Mouse (Mus musculus) gastrocnemius, adult 2 months (tissue): ENCODE data around the gene Cobll1. TPM values are rescaled to one million over a fixed set of nuclear protein-coding genes. Genes with fewer than 3 reads are reported as not detected.
A peak's percentile ranks its signal among the peaks of the same experiment; 100 is the strongest.

Source experiments
- DNase-seq: peaks from one replicate; pipeline ENCODE4 v3.0.0; 2022
- H3K27ac ChIP-seq: fragments of 200-600 bp; 2 replicates; pipeline ENCODE4 v1.8.1; 2022; ENCODE audit warnings: mild to moderate bottlenecking
- H3K4me3 ChIP-seq: fragments of 200-600 bp; 2 replicates; pipeline ENCODE4 v1.8.1; 2022; ENCODE audit warnings: mild to moderate bottlenecking, moderate library complexity
- CTCF ChIP-seq: fragments of 200-600 bp; IDR thresholded peaks from 2 replicates; pipeline ENCODE4 v1.8.1; 2022; ENCODE audit warnings: antibody characterized with exemption, mild to moderate bottlenecking, moderate library complexity
- intact Hi-C: fragments of 180-260 bp; cut with DNase I; formaldehyde crosslinking; loops from one replicate; pipeline ENCODE4 v1.15.1; 2025
- total RNA-seq, 2 experiments: library from RNA; stranded (reverse); gene quantifications; 2 replicates each; pipeline ENCODE4 v1.2.3; 2021

Gene Cobll1
- total RNA-seq, 2 experiments from 2014 or later: 4.4 to 5.7 TPM

GRCm38 (mm10) chr2:65260400-65260799 is 21.2 kb upstream of the Cobll1 start:
- TF ChIP-seq CTCF: no peak
- H3K4me3 ChIP-seq: no peak overlapping the region
- no peak for DNase-seq
- H3K27ac ChIP-seq: no peak overlapping the region
- intact Hi-C loops: no loop called here

- intact Hi-C loops: no loop called here
- TF ChIP-seq CTCF: no peak
- H3K27ac ChIP-seq: no peak overlapping the region
- no peak overlapping the region for H3K4me3 ChIP-seq
- DNase-seq: no peak
Observed at GRCm38 (mm10) chr2:65257446-65257845, 18.2 kb upstream of the Cobll1 start.

GRCm38 (mm10) chr2:65256494-65257254 is 17.5 kb upstream of the Cobll1 start:
- no peak overlapping the region for H3K27ac ChIP-seq
- intact Hi-C loops: no loop called here
- DNase-seq: no peak
- TF ChIP-seq CTCF: no peak
- H3K4me3 ChIP-seq: no peak overlapping the region

DNA sequence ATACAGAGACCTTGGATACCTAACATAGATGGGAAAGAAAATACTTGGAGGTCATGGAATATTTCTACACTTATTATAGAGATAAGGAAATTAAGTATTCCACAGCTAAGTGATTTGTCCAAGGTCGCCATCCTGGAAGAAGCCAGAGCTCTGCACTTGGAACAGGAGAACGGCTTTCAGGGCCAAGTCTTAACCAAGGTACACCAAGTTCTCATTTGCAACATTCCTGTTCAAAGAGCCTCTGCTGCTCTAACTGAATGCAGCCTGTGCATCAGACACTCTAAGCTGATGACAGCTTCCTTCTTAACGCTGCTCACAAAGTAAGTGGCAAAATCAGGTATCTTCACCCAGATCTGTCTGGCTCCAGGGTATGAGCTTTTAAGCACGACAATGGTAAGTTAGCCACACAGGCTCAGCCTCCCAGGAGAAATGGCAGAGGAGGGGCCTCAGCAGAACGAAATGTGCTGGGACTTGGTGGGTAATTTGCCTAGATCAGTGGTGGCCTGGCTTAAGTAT is 11.4 kb upstream of the Cobll1 start:
- TF ChIP-seq CTCF: no peak
- intact Hi-C loops: no loop called here
- no peak overlapping the region for H3K27ac ChIP-seq
- DNase-seq: no peak
- H3K4me3 ChIP-seq: no peak overlapping the region

DNA sequence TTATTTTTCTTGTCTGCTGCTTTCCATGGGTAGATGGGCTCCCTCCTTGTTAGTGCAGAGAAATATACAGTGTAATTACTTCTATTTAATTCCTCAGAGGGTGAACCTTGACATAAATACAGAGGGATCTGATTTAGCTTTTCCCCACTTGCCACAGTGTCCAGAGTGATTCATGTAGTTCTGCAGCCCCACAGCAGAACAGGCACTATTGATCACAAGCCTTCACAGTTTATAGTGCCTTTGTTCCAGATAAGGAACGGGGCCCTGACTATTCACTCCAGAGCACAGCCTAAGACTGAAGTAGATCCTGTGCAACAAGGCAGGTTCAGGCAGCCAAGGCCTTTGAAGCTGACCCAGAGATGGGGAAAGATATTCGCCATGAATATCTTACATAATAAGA is 10.4 kb upstream of the Cobll1 start:
- intact Hi-C loops: no loop called here
- no peak overlapping the region for H3K4me3 ChIP-seq
- no peak for DNase-seq
- TF ChIP-seq CTCF: no peak
- H3K27ac ChIP-seq: no peak overlapping the region

- DNase-seq: no peak
- intact Hi-C loops: no loop called here
- Histone ChIP-seq H3K27ac (no peak overlapping the region), H3K4me3 (no peak overlapping the region)
- TF ChIP-seq CTCF: no peak
Observed at GRCm38 (mm10) chr2:65240173-65240745, 1.1 kb upstream of the Cobll1 start.

- intact Hi-C loops: loop anchor here (5.0 kb wide), 1 partner anchor 91 kb away; no protein-coding TSS in a partner anchor
- DNase-seq: peak; percentile 91
- Histone ChIP-seq H3K4me3 (peak overlapping the region; percentile 93), H3K27ac (peak overlapping the region; percentile 87)
- peak; percentile 39 for TF ChIP-seq CTCF
Observed at GRCm38 (mm10) chr2:65238171-65238963, 836 bp downstream of the Cobll1 start.

DNA sequence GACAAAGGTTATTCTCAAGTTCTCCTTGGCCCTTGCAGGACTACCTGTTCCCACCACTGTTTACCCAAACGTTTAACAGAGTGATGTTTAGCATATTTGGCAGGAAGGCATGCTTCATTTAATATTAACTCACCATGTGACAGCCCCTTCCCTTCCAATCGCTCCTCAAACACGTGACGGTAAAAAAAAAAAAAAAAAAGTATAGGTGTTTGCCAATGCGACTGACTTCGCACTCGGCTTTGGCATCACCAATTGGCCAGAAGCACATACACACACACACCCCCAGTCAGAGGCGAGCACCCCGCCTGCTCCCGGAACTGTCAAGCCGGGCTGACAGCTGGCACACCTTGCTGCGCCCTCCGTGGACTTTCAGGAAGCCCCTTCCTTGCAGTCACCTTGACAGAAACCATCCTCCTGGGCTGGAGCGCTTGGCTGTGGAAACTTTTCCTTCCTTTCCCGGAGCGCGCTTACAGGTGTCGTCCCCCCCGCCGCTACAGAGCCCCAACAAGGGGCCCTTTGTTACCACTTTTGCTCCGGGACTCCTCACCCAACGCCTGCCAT is 1.5 kb downstream of the Cobll1 start:
- DNase-seq: peak; percentile 39
- peak overlapping the region; percentile 87 for H3K27ac ChIP-seq
- intact Hi-C loops: loop anchor here (5.0 kb wide), 1 partner anchor 90 kb away; no protein-coding TSS in a partner anchor
- TF ChIP-seq CTCF: no peak
- peak overlapping the region; percentile 93 for H3K4me3 ChIP-seq

- no peak for TF ChIP-seq CTCF
- no peak for DNase-seq
- intact Hi-C loops: loop anchor here (5.0 kb wide), 1 partner anchor 90 kb away; no protein-coding TSS in a partner anchor
- peak overlapping the region; percentile 87 for H3K27ac ChIP-seq
- H3K4me3 ChIP-seq: peak overlapping the region; percentile 93
Observed at GRCm38 (mm10) chr2:65237116-65237515, 2.1 kb downstream of the Cobll1 start.

DNA sequence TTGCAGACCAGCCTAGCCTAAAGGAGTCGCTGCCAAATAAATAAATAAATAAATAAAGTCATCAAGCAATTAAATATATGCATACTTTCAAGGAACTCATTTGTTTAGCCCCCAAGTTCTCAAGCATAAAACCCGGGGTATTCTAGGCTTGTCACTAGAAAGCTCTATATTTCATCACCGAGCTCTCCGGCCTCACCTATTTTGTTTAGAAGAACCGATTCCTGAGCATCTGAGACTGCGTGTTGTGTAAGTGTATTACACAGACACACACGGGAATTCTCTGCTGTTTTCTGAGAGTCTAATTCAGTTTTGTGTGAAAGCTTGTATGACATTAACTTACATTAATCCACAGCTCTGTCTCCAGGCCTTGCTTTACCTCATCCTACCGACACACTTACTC is 2.6 kb downstream of the Cobll1 start:
- intact Hi-C loops: loop anchor here (5.0 kb wide), 1 partner anchor 89 kb away; no protein-coding TSS in a partner anchor
- H3K27ac ChIP-seq: peak overlapping the region; percentile 87
- TF ChIP-seq CTCF: no peak
- H3K4me3 ChIP-seq: peak overlapping the region; percentile 93
- DNase-seq: no peak

DNA sequence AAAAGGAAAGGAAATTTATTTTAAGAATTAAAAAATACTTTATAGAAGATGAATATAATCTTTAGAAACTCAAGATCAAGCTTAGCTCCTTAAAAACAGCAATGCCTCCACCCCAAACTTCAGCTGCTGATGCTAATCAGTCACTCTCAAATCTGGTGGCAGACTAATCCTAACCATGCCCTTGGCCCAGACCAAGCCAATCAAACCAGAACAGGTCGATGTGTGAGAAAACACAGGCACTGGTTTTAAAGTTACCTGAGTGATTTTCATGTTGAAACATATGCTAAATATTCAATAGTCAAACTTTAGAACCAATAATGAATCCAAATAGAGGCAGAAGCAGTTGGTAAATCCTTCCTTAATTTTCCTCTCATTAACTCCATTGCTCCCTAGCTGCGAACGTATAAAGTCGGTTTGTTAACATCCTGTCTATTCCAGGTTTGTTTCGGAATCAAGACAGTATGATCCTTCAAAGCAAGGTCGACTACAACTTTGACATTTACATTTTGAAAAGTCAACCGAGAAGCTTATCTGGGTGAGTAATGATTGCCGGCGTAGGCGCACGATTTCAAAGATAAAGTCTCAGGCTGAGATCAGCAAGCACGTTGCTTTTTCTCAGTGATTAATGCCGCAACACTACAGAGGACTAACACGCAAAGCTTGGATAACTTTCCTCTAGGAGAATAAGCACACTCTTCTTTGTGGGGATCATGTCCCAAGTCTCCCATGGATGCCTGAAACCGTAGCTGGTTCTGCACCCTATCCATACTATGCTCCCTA is 6.3 kb downstream of the Cobll1 start:
- Histone ChIP-seq H3K4me3 (no peak overlapping the region), H3K27ac (no peak overlapping the region)
- intact Hi-C loops: no loop called here
- TF ChIP-seq CTCF: no peak
- no peak for DNase-seq

DNA sequence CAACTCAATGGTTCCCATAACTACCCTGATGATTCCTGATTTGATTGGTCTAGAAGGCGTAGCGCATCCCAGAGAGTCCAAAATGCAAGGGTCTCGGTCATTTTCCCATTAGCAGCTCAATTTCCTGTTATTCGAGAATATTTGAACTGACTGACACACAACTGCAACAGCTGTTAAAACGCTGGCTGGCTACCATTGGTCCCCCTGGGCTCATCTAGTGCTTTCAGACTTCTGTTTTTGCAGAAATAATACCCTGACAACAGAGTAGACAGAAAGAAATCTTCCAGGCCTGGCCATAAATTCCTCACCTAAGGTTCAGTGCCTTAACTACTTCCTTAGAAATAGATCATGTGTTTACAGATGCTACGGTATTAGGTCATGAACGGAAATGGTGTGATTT is 10.8 kb downstream of the Cobll1 start:
- TF ChIP-seq CTCF: no peak
- no peak for DNase-seq
- peak overlapping the region; percentile 62 for H3K27ac ChIP-seq
- H3K4me3 ChIP-seq: no peak overlapping the region
- intact Hi-C loops: no loop called here
